Mouse (Mus musculus): ENCODE measurements around the gene Sox13.

Sox13 gene

DNA sequence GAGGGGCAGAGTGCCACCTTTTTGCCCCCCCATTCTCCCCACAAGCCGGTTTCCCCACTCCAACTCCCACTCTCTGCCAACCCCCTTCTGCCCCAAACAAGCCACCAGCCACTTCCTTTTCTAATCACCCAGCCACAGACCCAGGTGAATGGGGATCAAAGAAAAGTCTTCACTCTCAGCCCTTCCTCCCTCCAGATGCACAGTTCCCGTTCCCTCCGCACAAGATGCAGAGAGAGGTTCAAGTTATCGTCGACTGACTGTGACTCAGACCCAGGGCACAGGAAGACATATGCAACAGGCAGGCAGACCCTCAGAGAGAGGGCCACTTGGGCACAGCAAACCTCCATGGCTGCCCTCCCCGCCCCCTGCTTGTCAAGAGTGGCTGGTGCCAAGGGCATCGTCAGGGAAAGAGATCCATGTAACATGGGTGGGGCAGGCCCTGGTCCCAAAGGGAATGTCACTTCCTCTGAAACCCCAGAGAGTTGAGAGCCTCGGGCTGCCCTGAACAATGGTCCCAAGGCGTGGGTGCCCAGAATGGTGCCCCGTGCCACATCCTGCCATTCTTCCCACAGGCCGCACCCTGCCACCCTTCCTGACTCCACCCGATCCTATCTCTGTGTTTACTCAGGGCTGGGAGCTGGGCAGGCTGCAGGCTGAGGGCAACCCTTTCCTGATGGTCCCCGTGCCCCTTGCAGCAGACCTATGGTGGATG, 24.0 kb downstream of the Sox13 start:
- no peak for DNase-seq (ENCODE audit: low spot score)

DNA sequence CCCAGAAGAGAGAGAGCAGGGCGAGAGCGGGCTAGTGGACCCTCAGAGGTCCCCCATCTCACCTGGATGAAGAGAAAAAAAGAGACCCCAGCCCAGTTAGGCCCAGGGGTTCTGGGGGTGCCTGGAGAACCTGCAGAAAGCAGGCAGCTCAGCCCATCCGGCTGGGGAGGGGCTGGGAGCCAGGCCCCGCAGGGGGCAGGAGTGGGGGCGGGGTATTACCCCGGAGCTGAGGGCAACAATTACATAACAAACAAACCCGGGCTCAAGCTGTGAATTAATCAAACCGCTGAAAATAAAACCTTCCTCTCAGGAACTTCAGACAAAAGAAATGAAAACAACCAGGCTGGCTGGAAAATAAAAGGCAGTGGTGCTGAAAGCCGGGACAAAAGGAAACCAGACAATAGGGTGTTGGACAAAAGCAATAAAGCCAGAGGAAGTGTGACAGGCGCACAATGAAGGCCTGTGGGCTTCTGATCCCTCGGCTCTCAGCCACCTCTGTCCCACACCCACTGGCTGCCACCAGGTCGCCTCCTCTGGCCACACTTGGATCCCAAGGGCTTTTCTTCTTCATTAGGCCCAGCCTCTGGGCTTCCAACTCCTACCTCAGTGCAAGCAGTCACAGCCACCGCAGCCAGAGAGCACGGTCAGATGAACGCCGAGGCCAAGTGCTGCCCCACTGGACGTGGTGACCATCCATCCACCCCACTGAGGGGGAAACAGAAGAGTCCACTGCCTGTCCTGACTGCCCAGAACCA, 26.5 kb downstream of the Sox13 start:
- DNase-seq (ENCODE audit: low spot score), result peak; percentile 84

DNA sequence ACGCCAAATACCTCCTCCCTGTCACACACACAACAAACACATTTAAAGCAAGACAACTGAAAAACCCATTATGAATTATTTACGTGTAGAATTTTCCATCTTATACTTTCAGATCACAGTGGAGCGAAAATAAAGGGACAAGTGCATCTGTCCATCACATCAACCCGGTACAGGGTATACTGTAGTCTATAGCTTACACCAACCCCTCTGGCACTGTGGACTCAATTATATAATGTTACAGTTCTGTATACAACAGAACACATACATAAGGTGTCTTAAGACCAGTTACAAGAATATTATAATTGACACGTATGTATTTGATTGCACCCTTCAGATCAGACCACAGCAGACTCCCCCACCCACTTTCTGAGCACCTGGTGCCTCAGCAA, 27.1 kb downstream of the Sox13 start:
- no peak for DNase-seq (ENCODE audit: low spot score)

DNA sequence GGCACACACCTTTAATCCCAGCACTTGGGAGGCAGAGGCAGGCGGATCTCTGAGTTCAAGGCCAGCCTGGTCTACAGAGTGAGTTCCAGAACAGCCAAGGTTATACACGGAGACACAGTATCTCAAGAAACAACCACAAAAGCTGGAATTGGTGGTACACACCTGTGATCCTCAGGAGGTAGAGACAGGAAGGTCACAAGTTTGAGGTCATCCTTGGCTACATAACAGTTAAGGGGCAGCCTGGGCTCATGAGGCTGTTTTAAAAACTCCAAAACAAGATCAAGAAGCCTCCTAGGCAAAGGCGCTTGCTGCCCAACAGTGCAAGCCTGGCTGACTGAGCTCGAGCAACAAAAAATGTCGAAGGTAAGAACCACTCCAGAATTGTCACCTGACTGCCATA, 27.5 kb downstream of the Sox13 start:
- DNase-seq (ENCODE audit: low spot score), result no peak

GRCm38 (mm10) chr1:133394702-133395101, 29.5 kb downstream of the Sox13 start:
- DNase-seq (ENCODE audit: low spot score), result no peak

DNA sequence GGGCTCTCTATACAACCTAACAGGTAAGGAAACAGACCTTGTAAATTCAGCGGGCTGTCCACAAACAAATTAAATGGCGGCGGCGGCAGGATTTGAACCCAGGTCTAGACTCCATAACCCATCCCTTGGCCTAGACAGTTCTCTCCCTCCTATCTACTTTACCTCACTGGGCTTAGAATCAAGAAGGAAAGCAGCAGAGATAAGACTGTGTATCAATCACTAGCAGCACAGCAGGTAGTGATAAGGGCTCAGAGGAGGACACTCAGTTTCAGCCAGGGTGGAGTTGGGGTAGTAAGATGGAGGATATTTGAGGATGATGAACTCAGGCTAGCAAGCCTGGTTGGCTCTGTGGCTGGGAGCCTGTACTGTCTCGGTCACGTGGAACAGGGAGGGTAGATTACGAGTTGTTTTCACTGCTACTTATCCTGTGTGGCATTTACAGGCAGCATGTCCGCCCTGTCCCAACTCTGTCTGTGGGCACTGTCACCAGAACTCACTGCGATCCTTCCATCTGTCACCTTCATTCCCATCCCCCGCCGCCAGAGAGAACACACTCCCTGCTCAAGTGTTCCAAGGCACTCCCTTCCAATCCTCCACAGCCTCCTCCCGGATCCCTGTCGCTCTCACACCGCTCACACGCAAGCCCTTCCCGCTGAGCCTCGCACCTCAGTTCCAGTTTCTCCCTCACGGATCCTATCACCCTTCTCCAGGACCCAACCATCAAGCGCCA, 36.5 kb downstream of the Sox13 start:
- DNase-seq (ENCODE audit: low spot score), result no peak

DNA sequence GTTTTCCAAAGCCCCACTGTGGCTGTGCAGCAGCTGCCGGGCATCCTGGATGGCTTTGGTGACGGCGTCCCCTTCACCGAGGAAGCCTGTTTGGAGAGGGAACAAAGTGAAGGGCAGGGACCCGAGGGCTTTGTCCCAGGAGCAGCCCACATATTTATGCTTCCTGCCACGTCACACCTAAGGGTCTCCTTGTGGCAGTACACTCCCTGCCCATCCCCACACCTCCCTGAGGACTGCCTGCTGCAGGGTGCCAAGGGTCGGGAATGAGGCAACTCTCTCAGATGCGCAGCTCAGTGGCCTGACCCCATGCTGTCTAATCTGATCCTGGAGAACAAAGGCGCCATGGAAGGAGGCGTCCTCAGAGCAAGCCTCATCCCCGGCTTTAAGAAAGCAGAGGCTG, 38.0 kb downstream of the Sox13 start:
- no peak for DNase-seq (ENCODE audit: low spot score)

GRCm38 (mm10) chr1:133385506-133385905, 38.7 kb downstream of the Sox13 start:
- DNase-seq (ENCODE audit: low spot score), result peak; percentile 91

DNA sequence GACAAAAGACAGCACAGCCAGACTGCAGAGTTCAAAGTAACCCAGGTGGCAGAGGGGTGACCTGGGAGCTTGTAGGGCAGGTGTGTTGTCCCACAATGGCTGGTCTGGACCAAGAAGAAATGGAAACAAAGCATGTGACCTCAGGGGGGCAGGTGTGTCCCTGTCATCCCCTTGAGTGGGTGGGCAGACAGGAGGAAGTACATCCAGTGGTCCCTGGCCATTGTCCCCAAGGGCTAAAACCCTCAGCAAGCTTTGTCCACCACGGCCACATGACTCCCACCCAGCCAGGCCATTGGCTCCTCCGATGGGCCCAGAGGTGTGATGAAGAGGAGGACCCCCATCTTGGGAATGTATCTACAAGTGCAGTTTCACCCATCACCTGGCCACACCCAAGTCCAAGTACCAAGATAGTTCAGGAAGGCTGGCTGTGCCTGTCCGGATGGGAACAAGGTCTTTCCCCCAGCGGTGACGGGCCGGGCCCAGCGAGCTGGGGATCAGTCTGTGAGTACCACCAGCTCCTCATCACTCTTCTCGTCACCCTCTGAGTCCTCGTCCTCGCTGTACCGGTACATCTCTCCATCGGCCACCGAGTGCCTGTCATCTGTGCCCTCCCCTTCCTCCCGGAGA, 40.9 kb downstream of the Sox13 start:
- DNase-seq (ENCODE audit: low spot score), result no peak

GRCm38 (mm10) chr1:133382552-133383155, 41.5 kb downstream of the Sox13 start:
- no peak for DNase-seq (ENCODE audit: low spot score)

DNA sequence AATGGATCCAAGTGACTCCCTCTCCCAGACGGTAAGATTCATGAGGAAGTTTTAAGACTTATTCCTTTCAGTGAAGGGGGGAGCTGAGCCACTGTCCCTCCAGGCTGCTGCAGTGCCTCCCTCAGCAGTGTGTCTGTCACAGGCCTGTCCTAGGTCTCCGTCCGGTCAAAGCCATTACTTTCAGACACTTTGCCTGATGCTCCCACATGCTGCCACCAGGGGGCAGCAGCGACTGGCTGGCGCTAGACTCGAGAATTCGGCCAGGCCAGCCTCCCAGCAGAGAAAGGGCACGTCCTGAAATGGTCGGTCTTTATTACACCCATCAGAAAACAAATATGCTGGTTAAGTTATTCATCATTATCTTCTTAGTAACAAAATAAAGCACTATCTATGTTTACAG, 42.2 kb downstream of the Sox13 start:
- DNase-seq (ENCODE audit: low spot score), result peak; percentile 91

- DNase-seq (ENCODE audit: low spot score), result peak; percentile 57
Measured at GRCm38 (mm10) chr1:133380347-133381065, 43.7 kb downstream of the Sox13 start.

- DNase-seq (ENCODE audit: low spot score), result no peak
Measured at GRCm38 (mm10) chr1:133379986-133380320, 44.2 kb downstream of the Sox13 start.

- DNase-seq (ENCODE audit: low spot score), result no peak
Measured at GRCm38 (mm10) chr1:133379254-133379985, 44.8 kb downstream of the Sox13 start.

GRCm38 (mm10) chr1:133377547-133377946, 46.6 kb downstream of the Sox13 start:
- DNase-seq (ENCODE audit: low spot score), result no peak

DNA sequence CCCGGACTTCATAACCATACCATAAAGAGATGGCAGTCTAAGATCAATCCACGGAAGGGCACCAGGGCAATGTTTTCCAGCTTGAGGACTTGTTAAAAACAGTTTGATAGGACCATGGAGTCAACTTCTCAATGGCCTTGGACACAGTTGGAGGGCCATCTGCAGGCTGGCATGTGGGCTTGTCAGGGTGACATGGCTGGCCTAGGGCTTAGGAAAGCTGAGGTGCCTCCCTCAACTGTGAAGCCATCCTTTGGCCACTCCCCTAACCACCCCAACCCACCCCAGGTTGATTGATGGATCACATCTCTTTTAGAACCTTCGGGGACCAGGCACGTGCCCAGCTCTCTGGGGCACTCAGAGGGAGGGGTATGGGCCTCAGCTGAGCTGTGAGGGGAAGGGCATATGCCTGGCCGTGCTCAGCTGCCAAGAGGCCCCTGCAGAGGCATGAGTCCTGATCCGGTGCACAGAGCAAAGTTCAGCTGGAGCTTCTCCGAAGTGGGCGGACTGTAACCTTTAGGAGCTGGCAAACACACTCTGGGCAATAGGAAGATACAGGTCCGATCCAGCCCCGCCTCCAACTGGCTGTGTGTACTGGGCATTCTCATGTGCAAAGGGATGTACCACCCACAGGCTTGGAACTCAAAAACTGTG, 48.4 kb downstream of the Sox13 start:
- no peak for DNase-seq (ENCODE audit: low spot score)

- DNase-seq (ENCODE audit: low spot score), result no peak
Measured at GRCm38 (mm10) chr1:133372113-133372512, 52.1 kb downstream of the Sox13 start.

DNA sequence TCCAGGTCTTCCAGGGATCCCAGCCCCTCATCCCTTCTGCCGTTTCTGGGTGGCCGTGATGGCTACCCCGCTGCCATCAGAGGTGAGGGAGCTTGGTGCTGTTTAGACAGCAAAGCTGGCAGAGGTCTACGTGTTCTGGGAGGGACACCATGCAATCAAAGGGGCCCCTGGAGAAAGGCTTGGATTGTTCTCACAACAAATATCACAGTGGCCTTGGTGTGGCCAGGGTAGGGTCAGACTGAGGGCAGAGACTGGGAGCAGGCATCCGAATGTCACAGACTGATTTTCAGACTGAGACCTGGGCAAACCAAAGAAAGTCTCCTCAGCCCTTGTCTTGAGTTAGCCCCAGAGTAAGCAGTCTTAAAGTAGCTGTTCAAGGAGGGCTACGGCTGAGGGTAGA, 52.7 kb downstream of the Sox13 start:
- no peak for DNase-seq (ENCODE audit: low spot score)

DNA sequence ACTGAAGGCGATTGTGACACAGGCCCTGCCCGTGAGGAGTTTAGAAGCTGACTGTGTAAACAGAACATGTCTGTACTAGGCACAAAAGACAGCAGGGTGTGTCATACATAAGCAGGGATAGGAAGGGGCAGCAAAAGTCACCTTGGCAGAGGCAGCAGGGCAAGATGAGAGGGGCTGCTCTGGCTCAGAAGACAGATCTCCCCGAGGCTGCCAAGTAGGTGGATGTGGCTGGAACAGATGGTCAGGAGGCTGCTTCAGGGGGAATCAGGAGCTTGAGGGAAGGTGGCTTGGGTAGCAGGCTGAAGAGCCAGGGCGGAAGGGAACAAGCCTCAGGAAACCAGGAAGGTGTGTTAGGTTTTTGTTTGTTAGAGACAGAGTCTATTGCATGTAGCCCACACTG, 53.8 kb downstream of the Sox13 start:
- DNase-seq (ENCODE audit: low spot score), result no peak

- no peak for DNase-seq (ENCODE audit: low spot score)
Measured at GRCm38 (mm10) chr1:133368644-133369043, 55.5 kb downstream of the Sox13 start.

Data from embryo, embryonic 10 days (tissue).